Mouse (Mus musculus) intestine, embryonic 14.5 days (tissue): Measurements from ENCODE around the gene Cntfr. TPM values are rescaled to one million over a fixed set of nuclear protein-coding genes. Genes with fewer than 3 reads are reported as not detected.
"Not testable (repeated sequence)": the region's sequence is repeated elsewhere in the genome, so short reads cannot be mapped to it uniquely, and the experiment has no call there.

Experiments used
- ATAC-seq: fragments of 200-750 bp; cut with Nextera tagmentation; replicated peaks from 2 replicates; pipeline ENCODE4 v1.8.0; 2017; ENCODE audit warnings: low read depth, moderate number of reproducible peaks, moderate TSS enrichment, moderate library complexity; ENCODE audit not compliant: low FRiP score, low TSS enrichment
- DNase-seq: peaks from one replicate; pipeline ENCODE4 v3.0.0-alpha.2; 2018; ENCODE audit warnings: low spot score
- H3K27ac ChIP-seq: fragments of 300-500 bp; sonication (generic); 2 replicates; pipeline ENCODE4 v1.5.1; 2014; ENCODE audit warnings: low read depth, mild to moderate bottlenecking, control low read depth
- H3K27me3 ChIP-seq: fragments of 300-500 bp; sonication (generic); replicated peaks from 2 replicates; pipeline ENCODE4 v1.6.1; 2014; ENCODE audit warnings: low read length, control low read depth; ENCODE audit not compliant: control insufficient read depth, insufficient read depth
- H3K36me3 ChIP-seq: fragments of 300-500 bp; sonication (generic); 2 replicates; pipeline ENCODE4 v1.6.1; 2014; ENCODE audit warnings: low read length, control low read depth; ENCODE audit not compliant: control insufficient read depth, insufficient read depth
- H3K4me1 ChIP-seq: fragments of 300-500 bp; sonication (generic); replicated peaks from 2 replicates; pipeline ENCODE4 v1.6.1; 2014; ENCODE audit warnings: low read length, control low read depth, mixed read lengths; ENCODE audit not compliant: control insufficient read depth, insufficient read depth
- H3K4me2 ChIP-seq: fragments of 300-500 bp; sonication (generic); 2 replicates; pipeline ENCODE4 v1.6.1; 2014; ENCODE audit warnings: low read length
- H3K4me3 ChIP-seq: fragments of 300-500 bp; sonication (generic); 2 replicates; pipeline ENCODE4 v1.5.1; 2014; ENCODE audit warnings: low read depth, low read length, control low read depth, mixed read lengths
- H3K9ac ChIP-seq: fragments of 300-500 bp; sonication (generic); 2 replicates; pipeline ENCODE4 v1.6.1; 2014; ENCODE audit warnings: mild to moderate bottlenecking, low read length
- H3K9me3 ChIP-seq: fragments of 300-500 bp; sonication (generic); 2 replicates; pipeline ENCODE4 v1.6.1; 2016; ENCODE audit warnings: low read length, control low read depth; ENCODE audit not compliant: control insufficient read depth
- WGBS: fragments of 180-500 bp; shearing (Covaris S2); extraction: QIAGEN DNeasy Blood & Tissue Kit; methylation state at CpG from one replicate; pipeline ENCODE4 v1.1.7; 2014; 5-methylcytosine and 5-hydroxymethylcytosine counted together
- polyA plus RNA-seq: library from polyadenylated mRNA; unstranded; fragments of >200 nt; fragmentation: Nextera tagmentation; extraction: Ambion mirVana; gene quantifications from 2 replicates; pipeline ENCODE4 v1.2.1, GENCODE M21; 2014

The Cntfr gene
- polyA plus RNA-seq, 1 experiment from 2014 or later = 6.2 TPM

DNA sequence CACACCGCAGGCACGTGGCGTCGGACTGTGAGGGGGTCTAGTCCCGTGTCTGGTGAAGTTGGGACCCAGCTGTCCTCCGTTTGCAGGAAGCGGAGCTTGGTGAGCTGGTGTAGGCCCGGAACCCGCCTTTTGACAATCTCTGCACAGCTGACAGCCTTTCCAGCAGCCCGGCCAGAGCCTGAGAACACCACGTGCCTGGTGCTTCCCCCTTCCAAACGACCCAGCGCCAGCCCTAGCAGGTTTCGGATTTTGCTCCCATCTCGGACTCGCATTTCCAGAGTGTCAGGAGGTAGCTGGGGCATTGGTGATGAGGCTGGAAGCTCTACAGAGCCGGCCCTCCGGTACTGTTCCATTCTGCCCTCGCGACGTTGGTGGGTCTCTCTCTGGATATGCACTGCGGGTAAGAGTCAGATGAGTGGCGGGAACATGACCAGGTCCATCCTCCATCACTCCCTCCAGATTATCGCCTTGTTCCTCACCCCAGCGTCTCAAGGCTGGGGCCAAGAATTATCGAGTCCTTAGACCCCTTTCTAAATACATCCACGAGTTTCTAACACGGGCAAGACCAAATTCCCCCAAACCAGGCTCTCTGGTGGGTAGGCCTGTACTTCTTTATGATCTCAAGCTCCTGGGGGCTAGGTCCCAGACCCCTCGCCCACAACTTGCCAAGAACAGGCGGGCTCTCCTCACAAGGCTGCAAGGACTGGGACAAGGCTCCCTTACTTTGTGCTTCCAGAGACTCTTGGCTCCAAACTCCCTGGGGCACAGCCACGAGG is 15.7 kb upstream of the Cntfr start:
- 42% methylated on average over 31 of the region's 31 CpGs for WGBS
- Histone ChIP-seq H3K36me3 (peaks cover 22% of the 10 kb centered on the region), H3K27ac (0 out of 2 replicates have a peak overlapping the region, but pooled peaks have one; percentile 55), H3K27me3 (no peaks in the 10 kb centered on the region), H3K9me3 (no peaks in the 10 kb centered on the region), H3K4me3 (peak overlapping the region; percentile 56), H3K4me1 (peaks cover 19% of the 10 kb centered on the region), H3K4me2 (peak overlapping the region; percentile 75), H3K9ac (peak overlapping the region; percentile 74)
- DNase-seq (no peak), ATAC-seq (no peak; the same call in 1 of the 2 replicates)

- Histone ChIP-seq H3K4me3 (peak overlapping the region; percentile 56), H3K9ac (peak overlapping the region; percentile 74), H3K27me3 (no peaks in the 10 kb centered on the region), H3K9me3 (no peaks in the 10 kb centered on the region), H3K27ac (no peak overlapping the region), H3K4me1 (peaks cover 19% of the 10 kb centered on the region), H3K36me3 (peaks cover 14% of the 10 kb centered on the region), H3K4me2 (peak overlapping the region; percentile 75)
- DNase-seq (no peak), ATAC-seq (no peak)
- 81% methylated on average over 16 of the region's 16 CpGs for WGBS
Measured at GRCm38 (mm10) chr4:41711705-41712375, 15.0 kb upstream of the Cntfr start.

- Histone ChIP-seq H3K9ac (no peak overlapping the region), H3K27ac (no peak overlapping the region), H3K4me1 (peaks cover 22% of the 10 kb centered on the region), H3K4me3 (no peak overlapping the region), H3K27me3 (peaks cover 2% of the 10 kb centered on the region; the same call in 1 of the 2 replicates), H3K4me2 (no peak overlapping the region), H3K36me3 (peaks cover 9% of the 10 kb centered on the region), H3K9me3 (no peaks in the 10 kb centered on the region)
- DNase-seq (no peak), ATAC-seq (no peak)
- WGBS = 62% methylated on average over 4 of the region's 4 CpGs
Measured at GRCm38 (mm10) chr4:41710229-41710628, 13.3 kb upstream of the Cntfr start.

DNA sequence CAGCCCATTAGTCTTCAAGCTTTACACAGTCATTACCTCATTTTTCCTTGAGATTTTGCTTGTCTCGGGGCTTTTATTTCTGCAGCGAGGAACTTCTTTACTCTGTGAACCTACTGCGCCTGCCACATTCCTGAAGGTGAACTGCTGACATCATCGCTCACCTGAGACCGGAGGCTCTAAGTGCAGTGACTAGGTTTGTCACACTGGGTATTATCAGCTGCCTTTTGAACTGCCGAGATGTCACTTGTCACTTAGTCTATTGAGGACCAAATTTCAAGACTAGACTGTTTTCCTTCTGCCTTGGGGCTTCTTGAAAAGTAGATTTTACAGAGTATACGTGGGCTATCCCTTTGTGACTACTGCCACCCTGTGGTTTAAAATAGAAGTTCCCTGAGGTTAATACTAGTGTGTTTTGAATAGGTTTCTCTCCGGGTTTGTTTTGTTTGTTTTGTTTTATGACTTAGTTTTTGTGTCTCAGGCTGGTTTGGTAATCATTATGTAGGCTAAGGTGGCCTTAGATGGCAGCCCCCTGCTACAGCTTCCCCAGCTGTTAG is 11.4 kb upstream of the Cntfr start:
- peaks cover 3% of the 10 kb centered on the region; the same call in 1 of the 2 replicates for H3K27me3 ChIP-seq
- DNase-seq (peak; percentile 64), ATAC-seq (peak; percentile 10; the same call in 1 of the 2 replicates)
- no peak overlapping the region for H3K4me3 ChIP-seq
- H3K9ac ChIP-seq = no peak overlapping the region
- H3K9me3 ChIP-seq = no peaks in the 10 kb centered on the region
- H3K4me1 ChIP-seq = peaks cover 17% of the 10 kb centered on the region
- peaks cover 9% of the 10 kb centered on the region for H3K36me3 ChIP-seq
- H3K4me2 ChIP-seq = no peak overlapping the region
- WGBS = 36% methylated on average over 8 of the region's 8 CpGs
- H3K27ac ChIP-seq = no peak overlapping the region

DNA sequence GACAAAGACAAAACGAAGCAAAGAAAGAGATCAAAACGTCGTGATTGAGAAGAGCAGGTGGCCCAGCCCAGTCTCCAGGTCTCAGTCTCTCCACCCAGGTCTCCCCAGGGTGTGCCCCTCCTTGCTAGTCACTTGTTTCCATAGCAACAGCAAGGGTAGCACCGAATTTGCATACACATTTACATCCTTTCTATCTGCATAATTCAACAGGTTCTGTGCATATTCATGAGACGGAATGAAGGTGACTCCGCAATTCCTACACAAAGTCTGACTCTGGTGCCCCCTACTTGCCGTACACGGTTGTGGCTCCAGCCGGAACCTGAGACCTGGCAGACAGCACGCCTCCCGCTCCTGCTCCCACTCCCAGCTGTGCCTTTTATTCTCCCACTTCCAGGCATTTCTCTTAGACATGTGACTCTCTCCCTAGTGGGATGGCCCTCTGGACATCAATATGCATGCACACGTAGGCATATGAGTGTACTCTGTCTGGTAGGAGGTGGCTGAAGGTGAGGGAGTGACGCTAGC is 10.2 kb upstream of the Cntfr start:
- 3% methylated on average over 13 of the region's 13 CpGs for WGBS
- ATAC-seq (peak; percentile 75), DNase-seq (peak; percentile 81)
- Histone ChIP-seq H3K27ac (no peak overlapping the region), H3K9ac (no peak overlapping the region), H3K36me3 (peaks cover 8% of the 10 kb centered on the region), H3K27me3 (peaks cover 3% of the 10 kb centered on the region; the same call in 1 of the 2 replicates), H3K4me3 (no peak overlapping the region), H3K4me2 (0 out of 2 replicates have a peak overlapping the region, but pooled peaks have one; percentile 2), H3K4me1 (peaks cover 10% of the 10 kb centered on the region), H3K9me3 (no peaks in the 10 kb centered on the region)

- Histone ChIP-seq H3K4me3 (no peak overlapping the region), H3K9me3 (no peaks in the 10 kb centered on the region), H3K27me3 (peaks cover 3% of the 10 kb centered on the region; the same call in 1 of the 2 replicates), H3K27ac (no peak overlapping the region), H3K4me1 (peaks cover 3% of the 10 kb centered on the region; the same call in 1 of the 2 replicates), H3K9ac (no peak overlapping the region), H3K36me3 (no peaks in the 10 kb centered on the region), H3K4me2 (no peak overlapping the region)
- no peak for ATAC-seq
- WGBS = 69% methylated on average over 19 of the region's 19 CpGs
- no peak for DNase-seq
Measured at GRCm38 (mm10) chr4:41705922-41706754, 9.2 kb upstream of the Cntfr start.

GRCm38 (mm10) chr4:41704651-41705050 is 7.8 kb upstream of the Cntfr start:
- Histone ChIP-seq H3K4me3 (no peak overlapping the region), H3K36me3 (no peaks in the 10 kb centered on the region), H3K9ac (no peak overlapping the region), H3K9me3 (no peaks in the 10 kb centered on the region), H3K4me1 (peaks cover 3% of the 10 kb centered on the region; the same call in 1 of the 2 replicates), H3K4me2 (no peak overlapping the region), H3K27me3 (peaks cover 3% of the 10 kb centered on the region; the same call in 1 of the 2 replicates), H3K27ac (no peak overlapping the region)
- 15% methylated on average over 5 of the region's 5 CpGs for WGBS
- DNase-seq (no peak), ATAC-seq (no peak)

DNA sequence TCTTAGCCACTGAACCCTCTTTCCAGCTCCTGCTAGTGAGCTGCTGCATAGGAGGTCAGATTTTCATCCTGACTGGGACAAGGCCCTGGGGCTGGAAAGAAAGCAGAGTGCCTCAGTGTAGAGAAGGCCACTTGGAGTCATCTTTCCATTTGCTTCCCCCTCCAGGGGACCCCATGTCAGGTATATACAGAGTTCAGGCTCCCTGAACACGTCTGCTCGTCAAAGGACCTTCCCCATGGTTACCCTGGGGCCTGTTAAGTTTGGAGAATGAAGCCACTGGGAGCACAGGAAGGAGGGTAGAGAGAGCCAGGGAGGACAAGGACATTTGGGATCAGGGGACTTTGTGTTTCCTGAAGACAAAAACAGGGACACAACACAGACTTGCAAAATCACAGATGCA is 5.3 kb upstream of the Cntfr start:
- not testable (repeated sequence) for H3K9ac ChIP-seq, H3K27me3 ChIP-seq, H3K36me3 ChIP-seq, DNase-seq, ATAC-seq, H3K4me3 ChIP-seq, H3K4me1 ChIP-seq, H3K9me3 ChIP-seq, H3K27ac ChIP-seq, H3K4me2 ChIP-seq
- 58% methylated on average over 2 of the region's 2 CpGs for WGBS
